Mouse (Mus musculus): ENCODE data around the gene Cap2.

Gene Cap2

GRCm38 (mm10) chr13:46690559-46691241 lies 189.1 kb downstream of the Cap2 start:
- no peak for DNase-seq (ENCODE audit: low read depth, low spot score)

DNA sequence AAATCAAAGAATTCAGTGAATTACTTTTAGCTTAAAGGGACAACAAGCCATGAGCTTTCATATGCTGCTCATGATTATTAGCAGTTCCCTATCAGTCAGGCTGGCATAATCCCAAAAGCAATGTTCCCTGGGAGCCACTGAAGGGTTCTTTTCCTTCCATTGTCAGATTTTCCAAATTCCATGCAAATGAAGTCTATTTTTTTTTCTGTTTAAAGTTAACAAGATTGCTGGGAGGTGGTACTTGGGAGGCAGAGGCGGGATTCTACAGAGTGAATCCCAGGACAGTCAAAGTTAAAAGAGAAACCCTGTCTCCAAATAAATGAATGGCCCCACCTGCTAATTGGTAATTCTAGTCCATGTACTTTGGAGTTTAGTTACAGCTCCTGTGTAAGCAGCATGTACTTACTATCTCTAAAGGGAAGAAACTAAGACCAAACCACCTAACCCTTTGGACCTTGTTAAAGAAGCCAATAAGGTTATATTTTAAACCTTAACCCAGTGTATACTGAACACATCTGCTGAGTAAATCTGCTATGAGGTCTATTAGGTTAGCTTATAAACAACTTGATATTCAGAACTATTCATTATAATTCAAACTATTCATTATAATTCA lies 193.8 kb downstream of the Cap2 start:
- no peak for DNase-seq (ENCODE audit: low read depth, low spot score)

DNA sequence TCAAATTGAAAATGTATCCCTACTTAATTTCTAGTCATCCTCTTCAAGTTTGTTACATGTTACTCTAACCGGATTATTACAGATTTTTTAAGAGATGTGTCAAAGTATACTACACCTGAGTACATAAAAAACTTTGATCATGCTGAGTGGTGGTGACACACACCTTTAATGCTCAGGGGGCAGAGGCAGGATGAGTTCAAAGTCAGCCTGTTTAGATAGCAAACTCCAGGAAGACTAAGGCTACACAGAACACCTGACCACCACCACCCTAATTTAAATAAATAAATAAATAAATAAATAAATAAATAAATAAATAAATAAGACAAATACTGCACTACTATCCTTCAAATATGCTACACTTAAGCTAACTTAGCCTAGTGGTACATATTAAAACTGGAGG lies 194.3 kb downstream of the Cap2 start:
- DNase-seq (ENCODE audit: low read depth, low spot score), result no peak

DNA sequence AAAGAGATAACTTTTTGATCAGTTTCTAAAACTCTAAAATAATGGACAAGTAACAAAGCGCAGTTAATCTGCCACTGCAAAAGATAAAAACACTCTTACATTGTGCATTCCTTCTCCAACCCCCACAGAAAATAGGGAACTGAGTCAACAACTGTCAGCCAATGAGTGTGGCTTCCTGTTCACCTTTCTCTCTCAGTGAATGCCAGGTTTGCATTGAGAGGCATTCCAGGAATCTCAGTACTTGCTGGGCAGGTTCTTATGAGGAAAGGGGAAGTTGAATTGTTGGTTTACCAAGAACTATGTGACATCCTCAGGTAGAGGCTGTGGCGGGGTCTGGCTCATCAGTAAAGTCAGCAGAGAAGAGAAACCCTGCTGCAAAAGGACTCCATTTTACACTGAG lies 195.1 kb downstream of the Cap2 start:
- DNase-seq (ENCODE audit: low read depth, low spot score), result no peak

DNA sequence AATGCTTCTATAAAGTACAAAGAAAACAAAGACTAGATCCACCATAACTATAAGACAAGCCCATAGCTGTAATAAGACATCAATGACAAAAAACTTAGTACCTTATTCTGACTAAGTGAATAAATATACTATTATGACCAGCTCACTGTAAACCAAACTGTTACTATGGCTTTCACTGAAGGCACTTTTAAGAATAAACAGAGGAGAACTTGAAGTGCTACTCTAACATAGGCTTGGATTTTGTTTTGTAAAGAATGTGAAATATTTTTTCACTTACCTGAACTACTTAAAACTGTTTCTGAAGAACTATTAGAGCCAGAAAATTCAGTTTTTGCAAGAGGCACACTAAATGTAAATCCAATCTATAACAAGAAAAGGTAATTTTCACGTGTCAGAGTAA lies 197.7 kb downstream of the Cap2 start:
- no peak for DNase-seq (ENCODE audit: low read depth, low spot score)
